Mouse (Mus musculus): ENCODE results near the gene Gm8050.
"Not testable (repeated sequence)": the region's sequence is repeated elsewhere in the genome, so short reads cannot be mapped to it uniquely, and the experiment has no call there.

The Gm8050 gene

GRCm38 (mm10) chr14:6720151-6720550 lies at the start of gene Gm8050:
Gene Gm8050 (minus strand): TSS chr14:6720251.
- DNase-seq (ENCODE audit: low read depth, low spot score), result not testable (repeated sequence)

GRCm38 (mm10) chr14:6757231-6757536 lies 37.1 kb upstream of the Gm8050 start:
- DNase-seq (ENCODE audit: low read depth, low spot score), result not testable (repeated sequence)

- not testable (repeated sequence) for DNase-seq (ENCODE audit: low read depth, low spot score)
Measured at GRCm38 (mm10) chr14:6756384-6757230, 36.6 kb upstream of the Gm8050 start.

- not testable (repeated sequence) for DNase-seq (ENCODE audit: low read depth, low spot score)
Measured at GRCm38 (mm10) chr14:6742232-6742631, 22.2 kb upstream of the Gm8050 start, which contains the start of gene Gm3636. Gene Gm3636 (minus strand): TSS chr14:6742332.

- DNase-seq (ENCODE audit: low read depth, low spot score), result not testable (repeated sequence)
Measured at GRCm38 (mm10) chr14:6684070-6684469, 36.0 kb downstream of the Gm8050 start, which contains the start of gene Gm10251. Gene Gm10251 (minus strand): TSS chr14:6684170.
